Mouse (Mus musculus): Measurements from ENCODE around the gene Gm5475. TPM values are rescaled to one million over a fixed set of nuclear protein-coding genes. Genes with fewer than 3 reads are reported as not detected.

Gene Gm5475
- total and polyA plus RNA-seq, 3 experiments = not detected

GRCm38 (mm10) chr15:100452486-100452885 is 30.5 kb downstream of the Gm5475 start:
- Histone ChIP-seq H3K9me3 (replicated peaks; ENCODE audit: low read length) (peaks cover 3% of the 10 kb centered on the region), H3K27ac (ENCODE audit: insufficient read depth, low read depth) (no peak overlapping the region), H3K36me3 (replicated peaks in 1 of 2; ENCODE audit: control insufficient read depth in 1 of 2, insufficient read depth in 1 of 2, low read length in 1 of 2) (no peaks in the 10 kb centered on the region), H3K4me2 (ENCODE audit: insufficient read depth, low read depth, poor library complexity, severe bottlenecking) (no peak overlapping the region), H3K27me3 (replicated peaks) (no peaks in the 10 kb centered on the region), H3K4me1 (ENCODE audit: control insufficient read depth in 1 of 2, insufficient read depth in 2 of 2) (peaks cover 0 to 22% of the 10 kb centered on the region in 2 experiments; a peak in 3 of 4 replicates), H3K79me2 (replicated peaks; ENCODE audit: control insufficient read depth, extremely low read depth, insufficient read depth, poor library complexity, severe bottlenecking) (no peaks in the 10 kb centered on the region), H3K4me3 (replicated peaks in 1 of 3; ENCODE audit: low read depth in 2 of 3, low read length in 2 of 3, poor library complexity in 1 of 3) (no peak overlapping the region), H3K9ac (ENCODE audit: insufficient read depth, low read depth) (no peak overlapping the region)
- TF ChIP-seq JUND (conservative IDR thresholded peaks at IDR 0.05; ENCODE audit: low read depth, low read length) (no peak), JUN (IDR thresholded peaks at IDR 0.05; ENCODE audit: insufficient read depth, low read depth, low read length) (no peak), NELFE (IDR thresholded peaks at IDR 0.05; ENCODE audit: low read depth, low read length) (no peak), MAX (IDR thresholded peaks at IDR 0.05; ENCODE audit: low read length) (no peak), E2F4 (IDR thresholded peaks at IDR 0.05; ENCODE audit: insufficient replicate concordance, low read depth, low read length) (no peak), MAZ (IDR thresholded peaks at IDR 0.05; ENCODE audit: low read depth, low read length) (no peak), ZC3H11A (IDR thresholded peaks at IDR 0.05; ENCODE audit: low read depth, low read length) (no peak), MYC (IDR thresholded peaks at IDR 0.05; ENCODE audit: low read depth, low read length) (no peak), SIN3A (IDR thresholded peaks at IDR 0.05; ENCODE audit: low read length) (no peak), RCOR1 (conservative IDR thresholded peaks at IDR 0.05; ENCODE audit: low read depth, low read length) (no peak), RAD21 (IDR thresholded peaks at IDR 0.05; ENCODE audit: low read depth, low read length) (no peak), TBP (conservative IDR thresholded peaks at IDR 0.05; ENCODE audit: low read depth, low read length) (no peak), ZNF384 (IDR thresholded peaks at IDR 0.05; ENCODE audit: low read depth, low read length) (no peak), ZMIZ1 (IDR thresholded peaks at IDR 0.05; ENCODE audit: low read depth, low read length) (no peak)
- no peak for DNase-seq (ENCODE audit: extremely low read depth)
- in situ Hi-C loops (cut with MboI; ENCODE audit: low pct_ligation_motif_present, low pct_unique_long_range_greater_than_20kb, low sequenced_read_pairs) = loop anchor here (5.0 kb wide), 1 partner anchor 70 kb away; no protein-coding TSS in a partner anchor
- dilution Hi-C loops (cut with MboI; ENCODE audit: extremely low pct_ligation_motif_present, extremely low pct_unique_long_range_greater_than_20kb, low sequenced_read_pairs) = no loop called here

- TF ChIP-seq ZNF384 (IDR thresholded peaks at IDR 0.05; ENCODE audit: low read depth, low read length) (no peak), HCFC1 (IDR thresholded peaks at IDR 0.05; ENCODE audit: low read depth, low read length) (no peak), ZC3H11A (IDR thresholded peaks at IDR 0.05; ENCODE audit: low read depth, low read length) (no peak), CHD1 (IDR thresholded peaks at IDR 0.05; ENCODE audit: low read depth, low read length) (no peak), MXI1 (IDR thresholded peaks at IDR 0.05; ENCODE audit: low read depth, low read length) (no peak), PAX5 (IDR thresholded peaks at IDR 0.05; ENCODE audit: low read length) (no peak)
- no peak overlapping the region for H3K27ac ChIP-seq (ENCODE audit: insufficient read depth, low read depth)
- in situ Hi-C loops (cut with MboI; ENCODE audit: low pct_ligation_motif_present, low pct_unique_long_range_greater_than_20kb, low sequenced_read_pairs) (no loop called here), dilution Hi-C loops (cut with MboI; ENCODE audit: extremely low pct_ligation_motif_present, extremely low pct_unique_long_range_greater_than_20kb, low sequenced_read_pairs) (no loop called here)
- no peak overlapping the region for H3K9ac ChIP-seq (ENCODE audit: insufficient read depth, low read depth)
- no peaks in the 10 kb centered on the region for H3K9me3 ChIP-seq (replicated peaks; ENCODE audit: low read length)
- no peak overlapping the region for H3K4me3 ChIP-seq (replicated peaks in 1 of 3; ENCODE audit: low read depth in 2 of 3, low read length in 2 of 3, poor library complexity in 1 of 3)
- peaks cover 3% of the 10 kb centered on the region for H3K27me3 ChIP-seq (replicated peaks)
- no peaks in the 10 kb centered on the region for H3K36me3 ChIP-seq (replicated peaks in 1 of 2; ENCODE audit: control insufficient read depth in 1 of 2, insufficient read depth in 1 of 2, low read length in 1 of 2)
- H3K4me2 ChIP-seq (ENCODE audit: insufficient read depth, low read depth, poor library complexity, severe bottlenecking) = no peak overlapping the region
- no peak for DNase-seq (ENCODE audit: extremely low read depth)
- H3K79me2 ChIP-seq (replicated peaks; ENCODE audit: control insufficient read depth, extremely low read depth, insufficient read depth, poor library complexity, severe bottlenecking) = no peaks in the 10 kb centered on the region
- peaks cover 4 to 22% of the 10 kb centered on the region in 2 experiments for H3K4me1 ChIP-seq (ENCODE audit: control insufficient read depth in 1 of 2, insufficient read depth in 2 of 2)
Measured at GRCm38 (mm10) chr15:100456356-100456991, 34.5 kb downstream of the Gm5475 start.
